Mouse (Mus musculus) heart, postnatal 0 days (tissue): ENCODE measurements around the gene Atp10a. TPM values are rescaled to one million over a fixed set of nuclear protein-coding genes. Genes with fewer than 3 reads are reported as not detected.

ENCODE experiments used
- ATAC-seq: fragments of 200-750 bp; cut with Nextera tagmentation; 2 replicates; pipeline ENCODE4 v1.8.0; 2017; ENCODE audit warnings: low read depth, moderate number of reproducible peaks, moderate library complexity; ENCODE audit not compliant: insufficient read depth
- DNase-seq: peaks from one replicate; pipeline ENCODE4 v3.0.0-alpha.2; 2016; ENCODE audit warnings: low spot score
- H3K27ac ChIP-seq: fragments of 300-500 bp; sonication (generic); 2 replicates; pipeline ENCODE4 v1.5.1; 2014; ENCODE audit warnings: low read depth, mild to moderate bottlenecking
- H3K27me3 ChIP-seq: fragments of 300-500 bp; sonication (generic); 2 replicates; pipeline ENCODE4 v1.6.1; 2014; ENCODE audit warnings: low read length, mixed read lengths; ENCODE audit not compliant: control insufficient read depth, insufficient read depth
- H3K36me3 ChIP-seq: fragments of 300-500 bp; sonication (generic); replicated peaks from 2 replicates; pipeline ENCODE4 v1.6.1; 2014; ENCODE audit warnings: low read length, mixed read lengths; ENCODE audit not compliant: control insufficient read depth, insufficient read depth
- H3K4me1 ChIP-seq: fragments of 300-500 bp; sonication (generic); 2 replicates; pipeline ENCODE4 v1.6.1; 2014; ENCODE audit warnings: antibody characterized with exemption; ENCODE audit not compliant: control insufficient read depth, insufficient read depth
- H3K4me2 ChIP-seq: fragments of 300-500 bp; sonication (generic); 2 replicates; pipeline ENCODE4 v1.6.1; 2014; ENCODE audit warnings: low read depth, mild to moderate bottlenecking, low read length, moderate library complexity
- H3K4me3 ChIP-seq: fragments of 300-500 bp; sonication (generic); 2 replicates; pipeline ENCODE4 v1.5.1; 2014; ENCODE audit warnings: low read depth, low read length
- H3K9ac ChIP-seq: fragments of 300-500 bp; sonication (generic); replicated peaks from 2 replicates; pipeline ENCODE4 v1.6.1; 2014; ENCODE audit warnings: low read depth, low read length, mixed read lengths
- H3K9me3 ChIP-seq: fragments of 300-500 bp; sonication (generic); replicated peaks from 2 replicates; pipeline ENCODE4 v1.6.1; 2016; ENCODE audit warnings: low read length; ENCODE audit not compliant: control insufficient read depth
- CTCF ChIP-seq: IDR thresholded peaks from 2 replicates; pipeline ENCODE4 v1.5.1; 2016; ENCODE audit warnings: antibody characterized with exemption, control low read depth, low read depth
- EP300 ChIP-seq: IDR thresholded peaks from 2 replicates; pipeline ENCODE4 v1.6.1; 2016; ENCODE audit warnings: antibody characterized with exemption, low read depth
- WGBS: fragments of 180-500 bp; shearing (Covaris S2); extraction: QIAGEN DNeasy Blood & Tissue Kit; methylation state at CpG from one replicate; pipeline ENCODE4 v1.1.7; 2014; 5-methylcytosine and 5-hydroxymethylcytosine counted together
- polyA plus RNA-seq: library from polyadenylated mRNA; unstranded; fragments of >200 nt; fragmentation: Nextera tagmentation; extraction: Ambion mirVana; gene quantifications from 2 replicates; pipeline ENCODE4 v1.2.1, GENCODE M21; 2015
- total RNA-seq: library from RNA; depleted of rRNA; stranded (reverse); fragments of >200 nt; gene quantifications from 2 replicates; pipeline ENCODE4 v1.2.3, GENCODE M21; 2014; ENCODE audit warnings: low replicate concordance

The Atp10a gene
- total and polyA plus RNA-seq, 2 experiments from 2014 or later = 0.41 to 3.1 TPM

GRCm38 (mm10) chr7:58755846-58756245 lies 99.9 kb downstream of the Atp10a start:
- H3K27me3 ChIP-seq = no peaks in the 10 kb centered on the region
- TF ChIP-seq CTCF (no peak), EP300 (no peak)
- WGBS = 24% methylated on average over 1 of the region's 1 CpGs
- peak overlapping the region; percentile 44; the same call in 1 of the 2 replicates for H3K27ac ChIP-seq
- peaks cover 5% of the 10 kb centered on the region; the same call in 1 of the 2 replicates for H3K4me1 ChIP-seq
- no peak for DNase-seq
- H3K9me3 ChIP-seq = no peaks in the 10 kb centered on the region
- no peak overlapping the region for H3K9ac ChIP-seq
- H3K4me3 ChIP-seq = no peak overlapping the region
- H3K4me2 ChIP-seq = no peak overlapping the region
- ATAC-seq = no peak
- H3K36me3 ChIP-seq = no peaks in the 10 kb centered on the region

- Histone ChIP-seq H3K27ac (no peak overlapping the region), H3K27me3 (no peaks in the 10 kb centered on the region)
- TF ChIP-seq CTCF = no peak
- no peak for TF ChIP-seq EP300
Measured at GRCm38 (mm10) chr7:58757331-58757730, 101.4 kb downstream of the Atp10a start.

GRCm38 (mm10) chr7:58758396-58758795 lies 102.4 kb downstream of the Atp10a start:
- Histone ChIP-seq H3K4me2 (no peak overlapping the region), H3K27ac (no peak overlapping the region), H3K9ac (no peak overlapping the region), H3K9me3 (no peaks in the 10 kb centered on the region), H3K4me3 (no peak overlapping the region), H3K36me3 (no peaks in the 10 kb centered on the region), H3K27me3 (no peaks in the 10 kb centered on the region), H3K4me1 (0 out of 2 replicates have a peak, but pooled peaks cover 3% of the 10 kb centered on the region)
- 83% methylated on average over 3 of the region's 3 CpGs for WGBS
- no peak for ATAC-seq
- TF ChIP-seq CTCF (no peak), EP300 (no peak)
- DNase-seq = no peak

More at GRCm38 (mm10) chr7:58757331-58757730, 101.4 kb downstream of the Atp10a start:
- H3K4me3 ChIP-seq = no peak overlapping the region
- H3K4me2 ChIP-seq = no peak overlapping the region
- ATAC-seq = no peak
- DNase-seq = no peak
- no peaks in the 10 kb centered on the region for H3K9me3 ChIP-seq
- WGBS = 73% methylated on average over 2 of the region's 2 CpGs
- 0 out of 2 replicates have a peak, but pooled peaks cover 3% of the 10 kb centered on the region for H3K4me1 ChIP-seq
- no peaks in the 10 kb centered on the region for H3K36me3 ChIP-seq
- no peak overlapping the region for H3K9ac ChIP-seq

- no peak for ATAC-seq
- no peak overlapping the region; the same call in 1 of the 2 replicates for H3K27ac ChIP-seq
Measured at GRCm38 (mm10) chr7:58759265-58759664, 103.3 kb downstream of the Atp10a start.

GRCm38 (mm10) chr7:58767257-58767656 lies 111.3 kb downstream of the Atp10a start:
- Histone ChIP-seq H3K4me3 (no peak overlapping the region), H3K27ac (no peak overlapping the region), H3K4me2 (no peak overlapping the region), H3K4me1 (no peaks in the 10 kb centered on the region; the same call in 1 of the 2 replicates), H3K9ac (no peak overlapping the region), H3K36me3 (no peaks in the 10 kb centered on the region), H3K27me3 (no peaks in the 10 kb centered on the region), H3K9me3 (no peaks in the 10 kb centered on the region)
- DNase-seq (no peak), ATAC-seq (0 out of 2 replicates have a peak, but pooled peaks have one; percentile 51)
- TF ChIP-seq CTCF (peak; percentile 48), EP300 (no peak)
- 41% methylated on average over 6 of the region's 6 CpGs for WGBS

More at GRCm38 (mm10) chr7:58759265-58759664, 103.3 kb downstream of the Atp10a start:
- no peak overlapping the region for H3K4me3 ChIP-seq
- H3K9ac ChIP-seq = no peak overlapping the region
- no peak for TF ChIP-seq EP300
- TF ChIP-seq CTCF = no peak
- H3K4me1 ChIP-seq = peaks cover 3% of the 10 kb centered on the region; the same call in 1 of the 2 replicates
- 85% methylated on average over 4 of the region's 4 CpGs for WGBS
- no peaks in the 10 kb centered on the region for H3K9me3 ChIP-seq
- no peaks in the 10 kb centered on the region for H3K27me3 ChIP-seq
- no peak for DNase-seq
- no peaks in the 10 kb centered on the region for H3K36me3 ChIP-seq
- H3K4me2 ChIP-seq = no peak overlapping the region

- TF ChIP-seq EP300 (no peak), CTCF (no peak)
- 82% methylated on average over 2 of the region's 2 CpGs for WGBS
- H3K27me3 ChIP-seq = no peaks in the 10 kb centered on the region
- no peaks in the 10 kb centered on the region; the same call in 1 of the 2 replicates for H3K4me1 ChIP-seq
- DNase-seq (no peak), ATAC-seq (no peak)
- H3K9me3 ChIP-seq = no peaks in the 10 kb centered on the region
- H3K27ac ChIP-seq = no peak overlapping the region
- H3K36me3 ChIP-seq = no peaks in the 10 kb centered on the region
- H3K4me2 ChIP-seq = no peak overlapping the region
- no peak overlapping the region for H3K4me3 ChIP-seq
- H3K9ac ChIP-seq = no peak overlapping the region
Measured at GRCm38 (mm10) chr7:58768253-58768652, 112.3 kb downstream of the Atp10a start.
